Mouse (Mus musculus) CD4-positive helper T cell, adult 2 months (primary cell): ENCODE measurements around the gene Rccd1.

Experiments
- DNase-seq: peaks from one replicate; pipeline ENCODE4 v3.0.0-alpha.2; 2012; ENCODE audit warnings: low read depth, missing footprints, low spot score

The Rccd1 gene

DNA sequence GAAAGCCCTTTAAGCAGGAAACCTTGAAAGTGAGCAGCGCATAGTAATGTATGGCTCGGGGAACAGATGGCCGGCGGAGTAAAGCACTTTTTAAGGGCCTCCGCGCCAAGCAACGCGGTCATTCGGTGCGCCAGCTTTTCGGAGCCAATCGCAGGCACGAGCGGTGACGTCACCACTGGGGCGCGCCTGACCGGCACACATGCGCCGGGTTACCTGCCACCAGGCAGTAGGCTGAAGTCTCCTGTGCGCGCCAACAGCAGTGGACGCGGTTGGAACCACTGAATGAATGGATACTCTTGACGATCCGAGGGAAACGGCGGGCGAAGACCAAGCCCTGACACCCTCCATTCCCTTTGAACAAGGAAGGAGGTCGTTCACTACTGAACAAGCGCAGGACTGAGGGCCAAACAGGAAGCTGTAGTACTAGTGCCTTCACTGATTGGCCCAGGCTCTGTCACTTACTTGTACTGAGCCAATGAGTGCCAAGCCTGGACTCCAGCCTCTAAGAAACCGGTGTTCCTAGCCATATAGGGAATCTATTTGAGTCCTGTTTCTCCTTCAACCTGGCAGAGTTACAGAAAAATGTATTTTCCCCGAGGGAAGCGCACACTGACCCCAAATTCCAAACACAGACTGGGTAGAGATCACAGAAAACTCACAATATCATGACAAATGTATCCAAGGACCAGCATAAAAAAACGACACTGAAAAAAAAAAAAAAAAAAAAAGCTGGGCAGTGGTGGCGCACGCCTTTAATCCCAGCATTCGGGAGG lies at the start of gene Rccd1:
TSS of gene Rccd1 (minus strand) at position 412 of the 773 bp plus-strand sequence.
- DNase-seq = peak; percentile 94

DNA sequence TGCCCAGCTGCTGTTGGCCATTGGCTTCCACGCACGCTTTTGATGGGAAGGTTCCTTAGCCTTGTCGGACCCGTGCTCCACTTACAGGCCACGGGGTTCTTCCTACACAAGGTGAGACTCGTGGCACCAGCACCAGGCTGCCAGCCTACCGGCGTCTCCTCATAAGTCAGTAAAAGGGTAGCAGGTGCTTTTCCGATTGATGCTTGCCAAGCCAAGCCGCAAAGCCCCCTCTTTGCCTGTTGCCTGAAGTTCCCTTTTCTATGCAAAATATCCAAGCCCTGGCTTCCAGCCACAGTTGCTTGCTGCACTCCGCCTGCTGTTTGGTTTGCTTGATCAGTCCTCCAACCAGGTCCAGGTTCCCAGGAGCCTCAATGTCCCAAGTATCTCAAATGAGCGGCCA lies 49.6 kb upstream of the Rccd1 start:
- no peak for DNase-seq

DNA sequence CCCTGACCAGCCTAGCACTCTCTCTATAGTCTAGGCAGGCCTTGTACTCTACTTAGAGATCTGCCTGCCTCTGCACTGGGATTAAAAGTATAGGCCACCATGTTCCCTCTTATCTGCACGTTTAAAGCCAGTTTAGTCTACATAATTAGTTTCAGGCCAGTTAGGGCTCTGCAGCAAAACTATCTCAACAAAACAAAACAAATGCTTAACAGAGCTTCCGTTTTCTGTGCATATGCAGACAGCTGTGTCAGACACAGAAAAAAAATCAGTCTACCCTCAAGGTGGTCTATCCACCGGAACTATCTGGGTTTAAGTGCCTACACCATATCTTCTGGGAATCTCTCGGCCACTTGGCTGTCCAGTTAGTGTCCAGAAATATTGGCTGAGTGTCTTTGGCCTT lies 49.1 kb upstream of the Rccd1 start:
- DNase-seq = no peak

DNA sequence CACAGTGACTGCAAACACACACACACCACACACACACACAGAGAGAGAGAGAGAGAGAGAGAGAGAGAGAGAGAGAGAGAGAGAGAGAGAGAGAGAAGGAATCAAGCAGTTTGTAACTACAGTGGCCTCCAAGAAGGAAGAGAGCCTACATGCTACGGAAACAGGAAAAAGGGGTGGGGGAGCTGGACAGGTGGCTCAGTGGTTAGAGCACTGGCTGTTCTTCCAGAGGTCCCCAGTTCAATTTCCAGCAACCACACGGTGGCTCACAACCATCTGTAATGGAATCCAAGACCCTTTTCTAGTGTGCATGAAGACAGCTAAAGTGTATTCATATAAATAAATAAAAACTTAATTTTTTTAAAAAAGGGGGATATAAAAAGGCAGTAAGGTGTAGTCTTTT lies 48.4 kb upstream of the Rccd1 start:
- no peak for DNase-seq

DNA sequence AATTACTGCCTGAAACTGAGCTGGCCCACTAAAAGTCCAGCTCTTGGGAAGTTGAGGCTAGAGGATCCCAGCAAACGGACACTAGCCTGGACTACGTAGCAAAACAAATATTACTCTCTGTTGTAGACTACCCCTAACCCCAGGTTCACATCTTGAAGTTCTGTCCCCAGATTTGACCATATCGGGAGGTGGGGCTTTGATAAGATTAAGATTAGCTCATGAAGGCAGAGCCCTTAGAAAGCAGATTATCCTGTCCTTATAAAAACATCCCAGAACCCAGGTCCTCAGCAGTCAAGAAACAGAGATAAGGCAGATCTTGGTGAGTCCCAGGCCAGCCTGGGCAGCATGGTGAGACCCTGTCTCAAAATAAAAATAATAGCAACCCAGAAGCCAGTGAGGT lies 47.9 kb upstream of the Rccd1 start:
- no peak for DNase-seq

DNA sequence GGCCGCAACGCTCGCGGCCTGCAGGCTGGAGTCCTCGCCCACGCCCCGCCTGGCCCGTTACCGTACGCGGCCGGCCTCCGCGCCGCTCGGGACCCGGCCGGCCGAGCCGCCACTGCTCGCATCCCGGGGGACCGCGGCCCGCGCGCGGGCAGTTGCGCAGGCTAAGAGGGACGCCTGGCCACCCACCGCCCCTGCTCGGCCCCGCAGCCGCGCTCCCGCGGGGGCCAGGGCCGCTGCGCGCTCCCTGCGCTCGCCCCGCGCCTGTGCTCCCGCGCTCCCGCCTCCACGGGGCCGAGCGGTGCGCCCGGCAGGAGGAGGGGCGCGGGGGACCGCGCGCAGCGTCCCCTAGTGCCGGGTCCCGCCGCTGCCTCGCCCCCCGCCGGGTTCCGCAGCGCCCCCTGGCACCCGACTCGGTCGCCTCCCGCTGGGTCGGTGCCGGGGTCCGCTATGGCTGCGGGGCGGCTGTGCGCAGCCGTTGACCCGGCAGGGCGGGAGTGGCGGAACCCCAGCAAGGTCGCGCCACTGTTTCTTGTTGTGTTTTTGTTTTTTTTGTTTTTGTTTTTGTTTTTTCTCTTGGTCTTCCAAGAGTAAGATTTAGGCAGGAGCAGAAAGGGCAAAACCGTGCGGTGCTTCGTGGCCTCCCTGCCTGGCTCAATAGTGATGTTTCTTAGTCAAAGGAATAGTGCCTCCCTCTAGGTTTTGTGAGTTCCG lies 46.9 kb upstream of the Rccd1 start, which contains the start of gene Man2a2:
TSS of gene Man2a2 (minus strand) at position 335 of the 711 bp plus-strand sequence.
- peak; percentile 83 for DNase-seq

DNA sequence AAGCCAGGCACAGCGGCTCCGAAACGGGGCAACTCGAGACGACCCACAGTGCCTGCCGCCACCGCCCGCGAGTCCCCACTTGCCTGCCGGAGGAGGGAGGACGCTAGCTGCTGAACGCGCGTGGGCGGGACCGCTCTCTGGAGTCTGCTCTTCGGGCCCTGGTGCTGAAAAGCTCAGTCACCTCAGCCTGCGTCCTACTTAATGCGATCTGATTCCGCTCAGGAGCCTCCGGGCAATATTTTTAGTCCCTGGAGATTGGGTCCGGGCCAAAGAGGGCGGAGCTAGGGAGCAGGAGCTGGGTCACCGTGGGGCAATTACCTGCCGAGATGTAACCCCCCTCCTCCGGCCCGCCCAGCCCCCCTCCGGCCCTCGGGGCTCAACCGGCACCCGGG lies 46.4 kb upstream of the Rccd1 start:
- DNase-seq = peak; percentile 90

DNA sequence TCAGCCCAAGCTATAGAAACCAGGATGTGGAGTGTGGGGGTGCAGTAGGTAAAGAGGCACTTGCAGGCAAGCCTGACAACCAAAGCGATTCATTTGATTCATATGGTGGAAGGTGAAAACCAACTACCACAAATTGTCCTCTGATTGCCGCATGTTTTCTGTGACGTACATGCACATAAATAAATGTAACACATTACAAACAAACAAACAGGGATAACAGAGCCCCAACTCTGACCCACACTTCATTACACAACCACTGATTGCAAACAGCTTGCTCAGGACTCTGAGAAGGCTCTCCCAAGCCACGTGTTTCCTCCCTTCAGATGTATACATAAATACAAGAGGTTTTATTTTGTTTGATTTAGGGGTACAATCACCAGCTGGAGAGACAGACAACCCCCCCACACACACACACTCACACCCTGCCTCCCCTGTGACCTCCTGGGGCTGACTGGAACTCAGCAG lies 45.7 kb upstream of the Rccd1 start:
- peak; percentile 65 for DNase-seq

DNA sequence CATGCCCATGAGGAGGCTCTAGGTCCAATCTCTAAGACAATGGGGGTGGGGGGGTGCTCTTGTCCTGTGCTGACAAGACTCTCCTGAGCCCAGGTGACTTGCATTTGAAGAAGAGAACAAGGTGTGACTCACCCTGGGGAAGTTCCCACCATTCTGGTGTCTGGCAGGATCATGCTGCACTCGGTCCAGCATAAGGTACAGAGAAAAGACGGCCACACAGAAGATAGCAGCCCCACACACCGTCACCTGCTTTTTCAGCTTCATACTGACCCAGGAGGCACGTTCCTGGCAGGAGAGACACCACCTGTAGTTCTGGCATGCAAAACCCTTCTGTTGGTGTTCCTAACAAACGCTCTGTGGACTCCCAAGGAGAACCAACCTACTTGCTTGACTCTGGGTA lies 45.2 kb upstream of the Rccd1 start:
- no peak for DNase-seq

DNA sequence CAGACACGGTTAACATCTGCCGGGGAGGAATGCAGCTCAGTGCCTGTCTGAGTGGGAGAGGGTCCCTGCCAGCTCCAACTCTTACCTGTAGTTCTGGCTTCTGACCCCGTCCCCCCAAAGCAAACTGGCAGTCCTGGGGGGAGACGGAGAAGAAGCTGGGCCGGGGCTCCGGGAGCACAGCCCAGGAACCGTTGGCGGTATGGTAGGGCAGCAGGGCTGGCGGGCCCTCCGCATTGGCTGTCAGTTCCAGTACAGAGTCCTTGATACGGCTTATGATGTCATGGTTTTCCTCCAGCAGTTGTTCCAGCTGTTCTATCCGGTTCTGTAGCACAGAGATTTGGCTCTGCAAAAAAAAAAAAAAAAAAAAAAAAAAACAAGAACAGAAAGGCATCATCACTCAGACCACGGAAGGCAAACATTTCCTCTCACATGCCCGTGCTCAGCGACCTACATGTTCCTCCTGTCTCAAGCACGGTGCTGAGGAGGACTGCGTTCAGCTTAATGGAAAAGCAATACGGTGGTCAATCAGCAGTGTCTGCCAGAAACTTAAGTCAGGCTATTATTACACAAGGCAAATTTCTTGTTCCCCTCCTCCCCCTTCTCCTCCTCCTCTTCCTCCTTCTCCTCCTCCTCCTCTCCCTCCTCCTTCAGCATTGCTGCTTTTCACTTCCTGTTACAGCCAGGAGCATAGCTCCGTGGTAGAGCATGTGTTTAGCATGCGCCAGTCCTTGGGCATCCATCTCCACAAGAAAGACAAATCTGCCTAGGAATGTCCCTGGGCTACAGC lies 44.6 kb upstream of the Rccd1 start:
- DNase-seq = peak; percentile 81

DNA sequence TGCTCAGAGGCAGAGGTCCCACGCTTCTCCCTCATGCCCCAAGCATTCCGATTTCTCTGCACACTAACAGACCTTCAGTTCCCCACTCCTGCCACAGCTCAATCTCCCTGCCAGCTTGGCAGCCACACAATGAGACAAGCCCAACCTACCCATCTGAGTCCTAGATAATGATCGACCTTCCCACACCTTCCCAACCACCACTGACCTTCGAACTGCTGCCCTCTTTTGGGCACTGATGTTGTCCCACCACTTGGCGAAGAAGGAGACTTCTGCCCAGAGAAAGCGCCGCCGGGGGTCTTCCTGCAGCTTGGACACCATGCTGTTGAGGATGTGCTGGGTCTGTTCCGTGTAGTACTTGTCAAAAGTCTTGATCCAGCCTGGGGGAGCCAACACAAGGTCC lies 43.8 kb upstream of the Rccd1 start:
- no peak for DNase-seq

DNA sequence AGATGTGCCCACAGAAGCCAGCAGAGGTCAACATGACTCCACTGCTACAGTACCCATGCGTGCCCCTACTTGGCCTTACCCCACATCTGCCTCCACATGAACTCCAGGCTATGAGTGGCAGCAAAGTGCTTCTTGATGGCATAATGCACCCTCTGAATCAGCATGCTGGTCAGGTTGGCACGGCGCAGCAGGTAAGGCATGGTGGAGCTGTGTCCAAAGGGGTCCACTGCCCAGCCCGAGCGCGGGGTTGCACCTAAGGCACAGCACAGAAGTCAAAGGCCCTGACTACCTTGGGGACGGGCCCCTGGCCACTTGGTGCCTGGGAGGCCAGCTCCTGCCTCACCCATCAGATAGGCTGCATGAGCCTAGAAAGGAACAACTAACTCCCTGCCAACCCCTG lies 43.0 kb upstream of the Rccd1 start:
- DNase-seq = no peak

DNA sequence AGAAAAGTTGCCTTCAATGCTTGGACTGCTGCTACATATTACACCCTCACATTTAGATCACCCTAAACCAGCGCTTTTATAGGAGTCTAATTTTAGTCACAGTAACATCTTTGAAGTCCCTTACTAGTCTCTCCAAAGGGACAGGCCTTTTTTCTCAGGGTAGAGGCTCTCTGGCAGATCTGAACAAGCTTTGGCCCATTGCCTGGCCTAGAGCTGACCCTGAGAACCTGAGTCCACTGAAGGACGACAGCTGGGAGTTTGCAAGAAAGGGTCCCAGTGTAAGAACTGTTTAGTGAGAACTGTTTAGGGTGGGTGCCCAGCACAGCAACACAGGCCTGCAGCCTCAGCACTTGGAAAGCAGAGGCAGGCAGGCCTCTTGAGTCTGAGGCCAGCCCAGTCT lies 41.5 kb upstream of the Rccd1 start:
- no peak for DNase-seq

DNA sequence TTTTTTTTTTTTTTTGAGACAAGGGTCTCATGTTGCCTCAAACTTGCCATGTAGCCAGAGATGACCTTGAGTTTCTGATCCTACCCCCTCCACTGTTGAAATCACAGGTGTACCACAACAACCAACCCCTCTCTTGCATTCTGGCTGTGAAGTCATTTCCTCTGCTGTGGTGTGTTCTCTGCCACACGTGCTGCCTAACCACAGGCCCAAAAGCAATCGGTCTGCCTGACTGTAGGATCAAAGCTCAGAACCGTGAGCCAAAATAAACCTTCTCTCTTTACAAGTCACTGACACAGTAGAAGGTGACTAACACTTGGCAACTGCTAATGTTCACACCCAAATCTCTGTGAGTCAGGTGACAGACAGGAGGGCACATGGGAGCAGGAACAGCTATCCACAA lies 36.2 kb upstream of the Rccd1 start:
- DNase-seq = no peak

DNA sequence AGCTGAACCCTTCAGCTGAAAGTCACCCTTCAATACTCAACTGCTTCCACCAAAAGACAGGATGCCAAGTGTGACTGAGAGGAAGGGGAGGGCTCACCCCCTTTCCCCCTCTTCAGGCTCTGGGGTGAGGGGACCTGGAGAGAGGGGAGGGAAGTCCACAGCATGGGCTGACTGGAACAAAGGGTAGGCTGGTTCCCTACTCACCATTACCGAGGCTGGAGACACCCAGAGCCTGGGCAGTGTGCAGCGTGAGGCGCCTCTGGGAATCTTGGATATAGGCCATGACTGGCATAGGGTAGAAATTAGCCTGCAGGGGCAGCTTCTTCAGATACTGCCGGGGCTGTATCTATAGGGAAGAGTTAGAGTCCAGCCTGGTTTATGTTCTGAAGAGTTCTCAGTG lies 33.8 kb upstream of the Rccd1 start:
- no peak for DNase-seq

DNA sequence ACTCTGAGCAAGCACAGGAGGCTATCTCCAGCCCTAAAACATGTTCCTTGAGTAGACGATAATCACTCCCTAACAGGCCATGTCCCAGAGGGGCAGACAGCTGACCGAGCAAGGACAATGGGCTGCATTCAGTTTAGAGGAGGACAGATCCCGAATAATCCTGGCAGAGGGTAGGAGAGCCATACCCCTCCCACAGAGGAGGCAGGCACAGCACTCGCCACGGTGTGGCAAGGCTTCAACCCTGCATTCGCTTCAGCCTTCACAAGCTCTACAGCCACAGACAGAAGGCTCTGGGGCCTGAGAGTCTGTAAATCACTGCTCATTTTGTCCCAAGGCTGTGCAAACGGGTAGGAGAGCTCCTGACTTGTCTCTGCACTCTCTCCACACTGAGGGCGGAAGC lies 32.9 kb upstream of the Rccd1 start:
- no peak for DNase-seq

DNA sequence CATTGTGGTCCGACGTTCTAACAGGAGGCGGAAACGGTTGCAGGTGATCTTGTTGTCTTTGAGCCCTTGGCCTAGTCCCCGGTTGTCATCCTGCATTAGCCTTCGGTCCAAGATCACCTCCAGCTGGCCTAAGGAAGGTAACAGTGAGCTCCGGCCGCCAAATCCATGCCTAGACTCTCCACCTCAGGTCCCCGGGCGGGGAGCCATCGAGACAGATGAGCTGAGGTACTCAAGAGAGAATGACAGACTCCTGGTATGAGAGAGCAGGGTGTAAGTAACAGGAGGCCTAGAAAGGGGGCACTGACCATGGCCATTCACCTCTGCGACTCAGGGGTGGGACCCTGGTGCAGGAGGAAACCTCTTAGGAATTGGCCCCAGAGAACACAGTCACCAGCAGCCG lies 32.1 kb upstream of the Rccd1 start:
- no peak for DNase-seq

DNA sequence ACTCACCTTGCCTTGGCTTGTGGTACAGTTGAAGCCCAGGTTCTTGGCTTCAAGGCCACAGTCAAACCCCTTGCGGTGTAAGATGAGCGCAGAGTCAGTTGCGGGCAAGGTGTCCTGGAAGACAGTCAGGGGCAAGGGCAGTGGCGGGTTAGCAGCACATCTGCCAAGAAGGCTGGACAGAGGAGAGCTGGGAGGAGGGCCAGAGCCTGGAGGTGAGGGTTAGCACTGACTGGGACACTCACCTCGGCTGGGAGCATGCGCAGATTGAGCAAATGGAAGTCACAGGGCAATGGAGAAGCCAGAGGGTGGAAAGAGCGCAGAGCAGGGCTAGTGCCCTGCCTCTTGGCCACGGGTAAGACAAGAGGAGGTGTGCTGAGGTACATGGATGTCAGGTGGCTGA lies 28.7 kb upstream of the Rccd1 start:
- DNase-seq = no peak

DNA sequence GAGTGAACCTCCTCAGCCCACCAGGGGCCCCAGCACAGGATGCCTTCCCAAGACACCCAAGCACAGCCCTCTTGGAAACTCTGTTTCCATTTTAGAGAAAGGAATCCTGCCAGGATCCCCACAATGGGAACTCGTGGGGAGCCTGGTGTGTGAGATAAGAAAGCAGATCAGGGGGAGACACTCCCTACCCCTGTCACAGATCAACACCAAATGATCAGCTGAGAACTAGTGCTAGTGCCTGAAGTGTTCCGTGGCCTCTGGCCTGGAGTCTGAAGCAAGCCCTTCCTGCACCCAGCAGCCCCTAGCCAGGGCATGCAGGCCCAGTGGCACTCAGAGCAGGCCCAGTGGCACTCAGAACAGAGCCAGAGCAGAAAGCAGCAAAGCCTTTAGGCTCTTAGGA lies 26.6 kb upstream of the Rccd1 start:
- no peak for DNase-seq

DNA sequence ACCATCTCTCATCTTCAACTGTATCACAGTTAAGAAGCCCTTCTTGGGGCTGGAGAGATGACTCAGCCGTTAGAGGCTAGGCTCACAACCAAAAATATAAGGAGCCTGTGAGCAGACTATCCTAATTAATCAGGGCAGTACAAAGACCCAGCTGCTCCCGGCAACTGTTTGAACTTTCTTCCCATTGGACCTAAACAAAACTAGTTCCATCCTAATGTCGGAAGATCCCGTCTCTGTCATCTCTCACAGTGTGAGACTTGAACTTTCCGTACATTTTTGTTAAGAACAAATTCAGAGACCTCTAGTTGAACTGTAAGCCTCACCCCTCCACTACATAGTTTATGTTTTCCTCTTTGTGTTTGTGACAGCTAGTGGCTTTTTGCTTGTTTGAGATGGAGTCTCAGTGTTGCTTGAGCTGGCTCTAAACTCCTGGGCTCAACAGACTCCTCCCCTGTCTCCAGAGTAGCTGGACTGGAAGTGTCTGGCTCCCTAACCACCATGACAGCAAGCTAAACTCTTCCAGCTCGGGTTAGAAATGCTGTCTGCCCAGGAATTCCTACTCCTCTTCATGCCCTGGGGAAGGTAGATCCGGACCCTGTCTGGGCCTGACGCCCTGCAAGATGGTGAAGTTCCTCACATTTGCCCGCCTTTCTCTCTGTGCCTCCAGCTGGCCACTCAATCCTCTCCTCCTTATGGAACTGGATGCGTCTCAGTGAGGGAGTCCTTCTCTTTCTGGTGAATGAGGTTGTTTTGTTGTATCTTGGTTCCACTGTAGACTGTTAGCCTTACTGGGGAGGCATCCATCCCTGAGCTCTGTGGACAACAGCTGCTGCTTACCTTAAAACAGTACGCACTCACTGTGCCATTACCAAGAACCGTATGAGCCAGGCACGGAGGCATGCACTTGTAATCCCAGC lies 23.7 kb upstream of the Rccd1 start:
- DNase-seq = no peak

DNA sequence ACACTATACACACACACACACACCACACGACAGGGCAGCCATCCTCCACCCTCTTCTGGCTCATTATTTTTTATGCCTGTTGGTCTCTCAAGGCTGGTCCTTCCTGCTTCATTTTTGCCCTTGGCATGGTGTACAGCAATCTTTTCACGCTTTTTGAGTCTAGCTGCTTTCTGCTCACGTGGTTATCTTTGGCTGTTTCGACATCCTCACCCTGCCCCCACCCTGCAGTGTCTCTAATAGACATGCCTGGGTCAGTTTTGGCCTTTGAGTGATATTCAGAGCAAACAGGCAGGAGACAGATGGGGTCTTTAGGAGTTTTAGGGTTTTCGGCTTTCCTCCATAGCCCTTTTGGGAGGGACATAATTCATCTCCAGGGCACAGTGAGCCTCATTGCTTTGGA lies 22.6 kb upstream of the Rccd1 start:
- DNase-seq = no peak
